Comparison of ENCODE assay signal across 23 mouse cellular contexts in genomic region chr7:132682901-132683300, GRCm38 (mm10).
DNase-seq lines count a peak whose midpoint lies in the region; ATAC-seq and TF ChIP-seq lines count a peak whose summit lies in the region.
"Had no signal": no experiment of that assay in that cellular context is flagged by ENCODE, and none has a peak within 500 bp of the region (broad histone marks: within the 10 kb centered on the region; RNA-seq: fewer than 3 reads in every experiment).

No protein-coding gene starts in this region.

- no peaks in the 10 kb centered on the region for H3K79me2 ChIP-seq in heart, adult 2 months (replicated peaks; ENCODE audit: control insufficient read depth, insufficient read depth, low read length)

- no peak for TF ChIP-seq EP300 in heart, adult 2 months (IDR thresholded peaks at IDR 0.05; ENCODE audit: insufficient read depth, low read depth, low read length)

- TF ChIP-seq POLR2A in heart, adult 2 months (IDR thresholded peaks at IDR 0.05; ENCODE audit: insufficient read depth, low read depth, low read length), result no peak

- no peak for TF ChIP-seq CTCF in heart, adult 2 months (IDR thresholded peaks at IDR 0.05)
- no peak for TF ChIP-seq CTCF in midbrain, postnatal 0 days (IDR thresholded peaks at IDR 0.05)

- WGBS in heart, adult 2 months, result 77% methylated on average over 3 of the region's 3 CpGs
- WGBS in midbrain, postnatal 0 days, result 90% methylated on average over 3 of the region's 3 CpGs
- WGBS in midbrain, embryonic 10.5 days, result 79% methylated on average over 3 of the region's 3 CpGs
- 61% methylated on average over 3 of the region's 3 CpGs for WGBS in limb, embryonic 15.5 days
- 83% methylated on average over 3 of the region's 3 CpGs for WGBS in kidney, embryonic 14.5 days

- intact Hi-C loops in heart, adult 2 months (cut with DNase I), result no loop called here
- intact Hi-C loops in heart, postnatal 36 days (cut with DNase I), result no loop called here

- no peak overlapping the region for H3K4me2 ChIP-seq in midbrain, postnatal 0 days (ENCODE audit: low read depth, low read length, poor library complexity, severe bottlenecking)
- no peak overlapping the region for H3K4me2 ChIP-seq in limb, embryonic 15.5 days
- no peak overlapping the region for H3K4me2 ChIP-seq in kidney, embryonic 14.5 days (replicated peaks; ENCODE audit: low read depth, low read length)
- H3K4me2 ChIP-seq: embryonic facial prominence, embryonic 15.5 days; forebrain, embryonic 13.5 days; limb, embryonic 12.5 days; liver, embryonic 11.5 days; lung, embryonic 15.5 days; midbrain, embryonic 12.5 days; neural tube, embryonic 13.5 days had no signal

- peak overlapping the region; percentile 54; the same call in 1 of the 2 replicates for H3K27ac ChIP-seq in heart, adult 2 months
- no peak overlapping the region for H3K27ac ChIP-seq in midbrain, postnatal 0 days (ENCODE audit: low read depth, low read length)
- no peak overlapping the region for H3K27ac ChIP-seq in midbrain, embryonic 10.5 days (replicated peaks)
- peak overlapping the region; percentile 59; the same call in 1 of the 2 replicates for H3K27ac ChIP-seq in limb, embryonic 15.5 days
- no peak overlapping the region for H3K27ac ChIP-seq in kidney, embryonic 14.5 days (ENCODE audit: low read depth, low read length)
- H3K27ac ChIP-seq: embryonic facial prominence, embryonic 15.5 days; forebrain, embryonic 13.5 days; layer of hippocampus, adult 2 months; limb, embryonic 12.5 days; lung, embryonic 15.5 days; midbrain, embryonic 12.5 days; neural tube, embryonic 13.5 days had no signal

- no peak overlapping the region for H3K4me3 ChIP-seq in heart, adult 2 months
- H3K4me3 ChIP-seq in midbrain, postnatal 0 days (ENCODE audit: low read depth, low read length), result no peak overlapping the region
- H3K4me3 ChIP-seq in midbrain, embryonic 10.5 days, result no peak overlapping the region
- no peak overlapping the region for H3K4me3 ChIP-seq in limb, embryonic 15.5 days
- H3K4me3 ChIP-seq in kidney, embryonic 14.5 days (ENCODE audit: low read length), result no peak overlapping the region
- H3K4me3 ChIP-seq: embryonic facial prominence, embryonic 15.5 days; forebrain, embryonic 13.5 days; layer of hippocampus, adult 2 months; limb, embryonic 12.5 days; lung, embryonic 15.5 days; midbrain, embryonic 12.5 days; neural tube, embryonic 13.5 days had no signal

- no peaks in the 10 kb centered on the region for H3K27me3 ChIP-seq in heart, adult 2 months (ENCODE audit: control insufficient read depth, insufficient read depth, low read length)
- no peaks in the 10 kb centered on the region for H3K27me3 ChIP-seq in midbrain, postnatal 0 days (ENCODE audit: insufficient read depth, low read length)
- H3K27me3 ChIP-seq in midbrain, embryonic 10.5 days (ENCODE audit: low read depth, poor library complexity, severe bottlenecking), result no peaks in the 10 kb centered on the region
- no peaks in the 10 kb centered on the region for H3K27me3 ChIP-seq in limb, embryonic 15.5 days
- H3K27me3 ChIP-seq in kidney, embryonic 14.5 days (ENCODE audit: control insufficient read depth, insufficient read depth, low read length), result no peaks in the 10 kb centered on the region
- H3K27me3 ChIP-seq: embryonic facial prominence, embryonic 15.5 days; forebrain, embryonic 13.5 days; limb, embryonic 12.5 days; lung, embryonic 15.5 days; midbrain, embryonic 12.5 days; neural tube, embryonic 13.5 days had no signal

- H3K9ac ChIP-seq in heart, adult 2 months (ENCODE audit: low read depth, low read length), result no peak overlapping the region
- H3K9ac ChIP-seq in midbrain, postnatal 0 days (replicated peaks; ENCODE audit: low read length, poor library complexity, severe bottlenecking), result no peak overlapping the region
- H3K9ac ChIP-seq in limb, embryonic 15.5 days, result no peak overlapping the region
- H3K9ac ChIP-seq in kidney, embryonic 14.5 days (ENCODE audit: low read depth, low read length), result no peak overlapping the region
- H3K9ac ChIP-seq: embryonic facial prominence, embryonic 15.5 days; forebrain, embryonic 13.5 days; limb, embryonic 12.5 days; lung, embryonic 15.5 days; midbrain, embryonic 12.5 days; neural tube, embryonic 13.5 days had no signal

- H3K9me3 ChIP-seq in midbrain, postnatal 0 days (ENCODE audit: low read length), result no peaks in the 10 kb centered on the region
- no peaks in the 10 kb centered on the region for H3K9me3 ChIP-seq in midbrain, embryonic 10.5 days (replicated peaks)
- H3K9me3 ChIP-seq in limb, embryonic 15.5 days, result no peaks in the 10 kb centered on the region
- H3K9me3 ChIP-seq in kidney, embryonic 14.5 days (ENCODE audit: control insufficient read depth, low read length), result no peaks in the 10 kb centered on the region
- H3K9me3 ChIP-seq: embryonic facial prominence, embryonic 15.5 days; forebrain, embryonic 13.5 days; limb, embryonic 12.5 days; lung, embryonic 15.5 days; midbrain, embryonic 12.5 days; neural tube, embryonic 13.5 days had no signal

- ATAC-seq in midbrain, postnatal 0 days (ENCODE audit: low FRiP score), result no peak
- no peak for ATAC-seq in limb, embryonic 15.5 days (ENCODE audit: insufficient number of reproducible peaks, low FRiP score, low TSS enrichment, low read depth)
- ATAC-seq in kidney, embryonic 14.5 days (ENCODE audit: low FRiP score, low TSS enrichment), result no peak
- ATAC-seq: CD4-positive, CD25-positive, alpha-beta regulatory T cell, adult 4 months; forebrain, embryonic 13.5 days; hindbrain, embryonic 16.5 days had no signal

- H3K36me3 ChIP-seq in heart, adult 2 months (ENCODE audit: control insufficient read depth, insufficient read depth, low read length), result no peaks in the 10 kb centered on the region
- no peaks in the 10 kb centered on the region for H3K36me3 ChIP-seq in midbrain, postnatal 0 days (ENCODE audit: insufficient read depth, low read length)
- H3K36me3 ChIP-seq in midbrain, embryonic 10.5 days, result no peaks in the 10 kb centered on the region
- no peaks in the 10 kb centered on the region for H3K36me3 ChIP-seq in limb, embryonic 15.5 days
- H3K36me3 ChIP-seq in kidney, embryonic 14.5 days (ENCODE audit: control insufficient read depth, insufficient read depth, low read length), result no peaks in the 10 kb centered on the region
- H3K36me3 ChIP-seq: embryonic facial prominence, embryonic 15.5 days; limb, embryonic 12.5 days; lung, embryonic 15.5 days; midbrain, embryonic 12.5 days; neural tube, embryonic 13.5 days had no signal

- DNase-seq in heart, adult 2 months, result no peak
- DNase-seq in heart, postnatal 36 days, result no peak
- DNase-seq in midbrain, postnatal 0 days (ENCODE audit: low spot score), result peak; percentile 30
- no peak for DNase-seq in midbrain, embryonic 10.5 days (ENCODE audit: low spot score)
- peak; percentile 74 to 83 for DNase-seq in cerebellum, postnatal 10 days
- no peak for DNase-seq in layer of hippocampus, adult 9-11 months
- DNase-seq: adrenal gland, postnatal 25 days; kidney, adult 18-20 months; kidney, postnatal 36 days; layer of hippocampus, postnatal 36 days; thymus, adult 2 months had no signal

- peaks cover 18% of the 10 kb centered on the region for H3K4me1 ChIP-seq in heart, adult 2 months (ENCODE audit: control insufficient read depth, insufficient read depth, low read length)
- no peaks in the 10 kb centered on the region for H3K4me1 ChIP-seq in midbrain, postnatal 0 days (ENCODE audit: insufficient read depth, low read length)
- H3K4me1 ChIP-seq in midbrain, embryonic 10.5 days, result no peaks in the 10 kb centered on the region
- peaks cover 18% of the 10 kb centered on the region for H3K4me1 ChIP-seq in limb, embryonic 15.5 days
- peaks cover 2% of the 10 kb centered on the region; the same call in 1 of the 2 replicates for H3K4me1 ChIP-seq in kidney, embryonic 14.5 days (ENCODE audit: control insufficient read depth, insufficient read depth, low read length)
- H3K4me1 ChIP-seq: forebrain, embryonic 13.5 days; midbrain, embryonic 12.5 days had no signal

Comparison
In these comparisons a context has a peak if more than half of its experiments do, and no peak if none do; other contexts are left out.
1. DNase-seq: peak in midbrain, postnatal 0 days (single experiment) and cerebellum, postnatal 10 days (2 of 2); none in heart, adult 2 months (0 of 2), heart, postnatal 36 days (0 of 2), midbrain, embryonic 10.5 days (single experiment) and layer of hippocampus, adult 9-11 months (single experiment).
2. H3K27ac ChIP-seq: peak in heart, adult 2 months (single experiment) and limb, embryonic 15.5 days (single experiment); none in midbrain, postnatal 0 days (single experiment), midbrain, embryonic 10.5 days (single experiment) and kidney, embryonic 14.5 days (single experiment).